Mouse (Mus musculus): ENCODE data around the gene Samd8. TPM values are rescaled to one million over a fixed set of nuclear protein-coding genes. Genes with fewer than 3 reads are reported as not detected.
A peak's percentile ranks its signal among the peaks of the same experiment; 100 is the strongest.

Gene Samd8
- total RNA-seq, 2 experiments from 2014 or later = 12.9 to 13.1 TPM

GRCm38 (mm10) chr14:21790585-21791251 is 40.4 kb downstream of the Samd8 start:
- no peak for ATAC-seq (ENCODE audit: poor library complexity, severe bottlenecking)

DNA sequence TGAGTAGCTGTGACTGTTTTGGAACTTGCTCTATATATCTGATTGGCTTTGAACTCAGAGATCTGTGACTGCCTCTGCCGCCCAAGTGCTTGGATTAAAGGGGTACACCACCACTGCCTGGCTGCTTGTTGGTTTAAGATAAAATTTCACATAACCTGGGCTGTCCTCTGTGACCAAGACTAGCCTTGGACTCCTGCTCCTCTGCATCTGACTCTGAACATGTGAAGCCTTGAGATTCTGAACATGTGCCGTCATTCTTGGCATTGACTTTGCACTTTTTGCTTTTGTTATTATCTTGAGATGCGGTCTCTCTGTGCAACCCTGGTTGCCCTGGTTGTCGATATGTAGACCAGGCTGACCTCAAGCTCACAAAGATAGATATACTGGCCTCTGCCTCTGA is 41.4 kb downstream of the Samd8 start:
- ATAC-seq (ENCODE audit: poor library complexity, severe bottlenecking) = no peak

- no peak for ATAC-seq (ENCODE audit: poor library complexity, severe bottlenecking)
These were observed 41.9 kb downstream of the Samd8 start for GRCm38 (mm10) chr14:21792250-21792649.

DNA sequence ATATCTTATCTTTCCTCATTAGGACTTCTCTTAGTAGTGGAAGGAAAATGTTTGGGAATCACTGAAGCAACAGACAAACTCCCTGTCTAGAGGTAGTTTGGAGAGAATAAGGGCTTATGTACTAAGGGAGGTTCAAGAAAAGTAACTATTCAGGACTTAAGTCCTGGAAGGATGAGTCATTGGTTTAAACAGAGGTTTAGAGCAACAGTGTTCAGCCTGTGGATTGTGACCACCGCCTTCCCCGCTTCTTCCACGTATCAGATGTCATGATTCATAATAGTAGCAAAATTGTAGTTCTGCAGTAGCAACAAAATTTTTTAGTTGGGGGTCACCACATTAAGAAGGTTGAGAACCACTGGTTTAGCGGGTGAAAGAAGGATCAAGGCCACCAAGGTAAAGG is 50.3 kb downstream of the Samd8 start:
- ATAC-seq (ENCODE audit: poor library complexity, severe bottlenecking) = no peak

DNA sequence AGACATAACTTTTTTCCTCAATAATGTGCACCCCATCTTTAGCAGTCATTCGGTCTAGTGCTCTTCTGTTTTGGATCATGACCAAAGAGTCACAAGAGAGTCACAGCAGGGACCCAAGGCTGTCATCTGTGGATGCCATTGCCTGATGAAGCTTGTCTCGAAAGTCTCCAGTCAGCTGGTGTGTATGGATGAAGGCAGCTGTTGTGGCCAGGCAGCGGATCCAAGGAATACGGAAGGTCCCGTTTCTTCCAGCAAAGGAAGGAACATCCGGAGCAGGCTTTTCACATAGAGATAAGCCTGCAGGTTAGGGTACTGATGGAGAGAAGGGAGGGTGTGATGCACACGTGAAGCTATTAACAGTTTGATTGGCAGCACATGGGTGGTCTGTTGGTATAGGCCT is 51.3 kb downstream of the Samd8 start:
- no peak for ATAC-seq (ENCODE audit: poor library complexity, severe bottlenecking)

DNA sequence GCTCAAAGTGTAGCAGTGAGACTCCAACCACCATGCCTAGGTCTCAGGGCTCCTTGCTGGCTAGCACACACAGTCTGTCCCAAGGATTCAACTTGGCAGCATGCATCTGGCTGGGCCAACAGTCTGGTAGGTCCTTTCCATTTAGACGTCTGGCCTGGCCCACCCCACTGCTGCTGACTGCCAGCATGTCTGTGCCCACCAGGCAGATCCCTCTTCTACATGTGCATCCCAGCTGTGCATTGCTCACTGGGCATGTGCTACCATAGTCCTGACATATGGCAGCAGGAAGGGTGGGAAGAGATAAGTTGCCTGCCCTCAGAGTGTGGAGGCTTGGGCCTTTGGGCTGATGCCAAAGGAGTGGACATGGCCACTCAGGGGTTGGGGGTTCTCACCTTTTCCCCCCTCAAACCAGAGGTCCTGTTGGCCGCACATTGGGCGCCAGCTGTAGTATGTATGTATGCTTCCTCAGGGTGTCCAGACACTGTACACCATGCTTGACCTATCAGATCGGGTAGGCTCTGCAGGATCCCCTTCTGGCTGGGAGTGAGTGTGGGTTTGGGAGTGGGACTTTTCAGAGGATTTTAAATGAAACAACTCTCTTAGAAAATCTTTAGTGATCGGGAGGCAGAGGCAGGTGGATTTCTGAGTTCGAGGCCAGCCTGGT is 52.3 kb downstream of the Samd8 start:
- no peak for ATAC-seq (ENCODE audit: poor library complexity, severe bottlenecking)

DNA sequence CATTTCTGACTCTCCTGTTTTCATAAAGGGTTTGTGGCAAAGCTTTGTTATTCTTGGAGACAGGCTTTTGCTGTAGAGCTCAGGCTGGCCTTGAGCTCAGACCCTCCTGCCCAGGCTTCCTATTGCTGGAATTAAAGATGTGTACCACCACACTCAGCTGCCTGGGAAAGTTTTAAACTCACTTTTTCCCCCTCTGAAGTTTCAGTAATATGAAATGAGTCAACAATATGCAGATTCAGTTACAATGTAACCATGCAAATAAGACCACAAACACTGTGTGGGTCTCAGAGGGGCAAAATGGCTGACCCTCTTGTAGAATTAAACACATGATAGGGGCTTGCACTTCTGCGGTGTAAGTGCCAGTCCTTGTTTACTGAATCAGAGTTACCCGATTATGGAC is 55.9 kb downstream of the Samd8 start:
- no peak for ATAC-seq (ENCODE audit: poor library complexity, severe bottlenecking)

- no peak for ATAC-seq (ENCODE audit: poor library complexity, severe bottlenecking)
These were observed 56.4 kb downstream of the Samd8 start for GRCm38 (mm10) chr14:21806631-21807160.

GRCm38 (mm10) chr14:21808208-21808922 is 58.0 kb downstream of the Samd8 start:
- ATAC-seq (ENCODE audit: poor library complexity, severe bottlenecking) = peak; percentile 83

DNA sequence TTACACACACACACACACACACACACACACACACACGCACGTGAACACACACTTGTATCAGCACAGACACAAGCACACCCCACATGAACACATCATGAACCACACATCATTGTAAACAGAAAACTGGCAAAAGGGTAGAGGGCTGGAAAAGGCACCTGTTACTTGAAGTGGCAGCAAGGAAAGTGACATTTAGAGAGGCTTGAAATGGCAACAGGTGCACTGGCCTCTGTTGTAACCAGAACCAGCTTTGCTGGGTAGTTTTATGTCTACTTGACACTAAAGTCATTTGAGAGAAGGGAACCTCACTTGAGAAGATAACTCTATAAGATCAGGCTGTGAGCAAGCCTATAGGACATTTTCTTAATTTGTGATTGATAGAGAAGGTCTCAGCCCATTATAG is 59.1 kb downstream of the Samd8 start:
- no peak for ATAC-seq (ENCODE audit: poor library complexity, severe bottlenecking)

- peak; percentile 60 for ATAC-seq (ENCODE audit: poor library complexity, severe bottlenecking)
These were observed 61.0 kb downstream of the Samd8 start for GRCm38 (mm10) chr14:21811301-21811700.

- ATAC-seq (ENCODE audit: poor library complexity, severe bottlenecking) = 0 out of 2 replicates have a peak, but pooled peaks have one; percentile 16
These were observed 61.5 kb downstream of the Samd8 start for GRCm38 (mm10) chr14:21811744-21812393.

DNA sequence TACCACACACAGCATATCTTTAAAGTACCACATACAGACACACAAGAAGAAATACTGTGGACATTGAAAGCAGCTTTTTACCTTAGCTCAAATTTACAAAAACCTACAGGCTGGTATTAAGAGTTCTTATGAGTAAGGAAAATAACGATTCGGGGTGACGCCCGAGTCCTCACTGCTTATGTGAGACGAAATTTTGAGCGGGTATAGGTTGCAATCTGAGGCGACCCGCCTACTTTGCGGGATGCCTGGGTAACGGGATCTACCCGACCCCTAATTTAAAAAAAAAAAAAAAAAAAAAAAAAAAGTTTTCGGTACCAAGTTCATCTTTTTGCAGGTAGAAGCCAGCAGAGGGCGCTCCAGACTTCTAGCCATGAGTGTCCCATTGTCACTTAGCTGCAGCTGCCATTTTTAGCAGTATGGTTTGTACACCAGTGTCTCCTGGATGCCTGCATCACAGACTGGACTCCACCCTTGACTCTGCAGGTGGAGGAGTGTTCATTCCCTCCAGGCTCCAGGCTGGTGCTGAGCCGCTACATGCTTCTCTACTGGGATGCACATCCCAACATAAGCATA is 62.3 kb downstream of the Samd8 start:
- peak; percentile 61 for ATAC-seq (ENCODE audit: poor library complexity, severe bottlenecking)

GRCm38 (mm10) chr14:21813216-21813615 is 62.9 kb downstream of the Samd8 start:
- peak; percentile 66 for ATAC-seq (ENCODE audit: poor library complexity, severe bottlenecking)

DNA sequence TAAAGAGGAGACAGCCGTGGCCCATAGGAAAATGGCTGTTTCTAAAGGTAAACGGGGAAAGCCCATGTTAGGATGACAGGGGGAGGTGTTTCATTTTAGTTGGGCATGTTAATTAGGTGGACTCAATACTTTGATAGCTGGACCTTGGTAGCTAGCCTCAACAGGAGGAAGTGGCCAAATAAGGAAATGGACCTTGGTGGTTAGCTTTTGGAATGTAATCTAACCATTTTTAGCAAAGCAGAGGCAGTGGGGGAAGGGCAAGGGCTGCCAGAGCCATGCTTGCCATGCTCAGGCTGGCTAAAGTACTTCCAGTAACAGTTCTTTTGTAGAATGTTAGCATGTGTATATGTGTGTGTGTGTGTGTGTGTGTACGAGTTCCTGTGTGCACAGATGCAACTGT is 63.5 kb downstream of the Samd8 start:
- ATAC-seq (ENCODE audit: poor library complexity, severe bottlenecking) = peak; percentile 44; the same call in 1 of the 2 replicates

DNA sequence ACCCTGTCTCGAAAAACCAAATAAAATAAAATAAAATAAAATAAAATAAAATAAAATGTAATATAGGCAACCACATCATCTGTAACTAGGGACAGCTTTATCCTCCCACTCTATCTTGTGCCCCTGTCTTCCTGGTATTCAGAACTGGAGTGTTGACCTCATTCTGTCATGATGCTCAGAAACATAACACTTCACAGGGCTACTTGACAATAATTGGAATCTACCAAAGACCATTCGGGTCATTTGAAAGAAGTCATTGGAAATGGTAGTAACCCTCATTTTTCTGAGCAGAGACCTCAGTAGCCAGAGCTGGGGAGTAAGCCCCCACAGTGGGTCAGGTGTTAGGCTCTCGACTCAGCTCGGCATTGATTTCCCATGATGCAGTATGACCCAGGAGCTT is 64.3 kb downstream of the Samd8 start:
- no peak for ATAC-seq (ENCODE audit: poor library complexity, severe bottlenecking)

- no peak for ATAC-seq (ENCODE audit: poor library complexity, severe bottlenecking)
These were observed 65.9 kb downstream of the Samd8 start for GRCm38 (mm10) chr14:21816255-21816654.

- ATAC-seq (ENCODE audit: poor library complexity, severe bottlenecking) = no peak
These were observed 67.1 kb downstream of the Samd8 start for GRCm38 (mm10) chr14:21817453-21817852.

- ATAC-seq (ENCODE audit: poor library complexity, severe bottlenecking) = no peak; the same call in 1 of the 2 replicates
These were observed 70.7 kb downstream of the Samd8 start for GRCm38 (mm10) chr14:21820880-21821505.

GRCm38 (mm10) chr14:21822307-21822706 is 72.0 kb downstream of the Samd8 start:
- ATAC-seq (ENCODE audit: poor library complexity, severe bottlenecking) = no peak
